Mouse (Mus musculus) stomach, postnatal 0 days (tissue): Measurements from ENCODE around the gene Fcho1. TPM values are rescaled to one million over a fixed set of nuclear protein-coding genes. Genes with fewer than 3 reads are reported as not detected.
A peak's percentile ranks its signal among the peaks of the same experiment; 100 is the strongest.

Experiments
- ATAC-seq: fragments of 200-750 bp; cut with Nextera tagmentation; 2 replicates; pipeline ENCODE4 v1.8.0; 2017; ENCODE audit not compliant: low FRiP score, low TSS enrichment
- DNase-seq: peaks from one replicate; pipeline ENCODE4 v3.0.0-alpha.2; 2016; ENCODE audit warnings: low spot score
- H3K27ac ChIP-seq: fragments of 300-500 bp; sonication (generic); replicated peaks from 2 replicates; pipeline ENCODE4 v1.5.1; 2014; ENCODE audit warnings: mild to moderate bottlenecking, control low read depth
- H3K27me3 ChIP-seq: fragments of 300-500 bp; sonication (generic); 2 replicates; pipeline ENCODE4 v1.6.1; 2014; ENCODE audit warnings: low read length; ENCODE audit not compliant: control insufficient read depth, insufficient read depth
- H3K36me3 ChIP-seq: fragments of 300-500 bp; sonication (generic); 2 replicates; pipeline ENCODE4 v1.6.1; 2014; ENCODE audit warnings: low read length, mixed read lengths; ENCODE audit not compliant: control insufficient read depth, insufficient read depth
- H3K4me1 ChIP-seq: fragments of 300-500 bp; sonication (generic); replicated peaks from 2 replicates; pipeline ENCODE4 v1.6.1; 2014; ENCODE audit warnings: antibody characterized with exemption; ENCODE audit not compliant: control insufficient read depth, insufficient read depth
- H3K4me2 ChIP-seq: fragments of 300-500 bp; sonication (generic); replicated peaks from 2 replicates; pipeline ENCODE4 v1.6.1; 2014; ENCODE audit warnings: low read depth, mild to moderate bottlenecking, control low read depth, moderate library complexity
- H3K4me3 ChIP-seq: fragments of 300-500 bp; sonication (generic); 2 replicates; pipeline ENCODE4 v1.5.1; 2014; ENCODE audit warnings: low read depth, low read length, control low read depth
- H3K9ac ChIP-seq: fragments of 300-500 bp; sonication (generic); 2 replicates; pipeline ENCODE4 v1.6.1; 2014; ENCODE audit warnings: mild to moderate bottlenecking, low read length, control low read depth, mixed read lengths
- H3K9me3 ChIP-seq: fragments of 300-500 bp; sonication (generic); 2 replicates; pipeline ENCODE4 v1.6.1; 2016; ENCODE audit warnings: low read length; ENCODE audit not compliant: control insufficient read depth
- CTCF ChIP-seq: IDR thresholded peaks from 2 replicates; pipeline ENCODE4 v1.5.1; 2016; ENCODE audit warnings: antibody characterized with exemption, low read depth, mild to moderate bottlenecking, moderate library complexity
- EP300 ChIP-seq: optimal IDR thresholded peaks from 2 replicates; pipeline ENCODE3; 2016; ENCODE audit warnings: antibody characterized with exemption
- WGBS: fragments of 180-500 bp; shearing (Covaris S2); extraction: QIAGEN DNeasy Blood & Tissue Kit; methylation state at CpG from one replicate; pipeline ENCODE4 v1.1.7; 2014; 5-methylcytosine and 5-hydroxymethylcytosine counted together
- polyA plus RNA-seq: library from polyadenylated mRNA; unstranded; fragments of >200 nt; fragmentation: Nextera tagmentation; extraction: Ambion mirVana; gene quantifications from 2 replicates; pipeline ENCODE4 v1.2.1, GENCODE M21; 2015

The Fcho1 gene
- polyA plus RNA-seq, 1 experiment from 2014 or later: 4.8 TPM

DNA sequence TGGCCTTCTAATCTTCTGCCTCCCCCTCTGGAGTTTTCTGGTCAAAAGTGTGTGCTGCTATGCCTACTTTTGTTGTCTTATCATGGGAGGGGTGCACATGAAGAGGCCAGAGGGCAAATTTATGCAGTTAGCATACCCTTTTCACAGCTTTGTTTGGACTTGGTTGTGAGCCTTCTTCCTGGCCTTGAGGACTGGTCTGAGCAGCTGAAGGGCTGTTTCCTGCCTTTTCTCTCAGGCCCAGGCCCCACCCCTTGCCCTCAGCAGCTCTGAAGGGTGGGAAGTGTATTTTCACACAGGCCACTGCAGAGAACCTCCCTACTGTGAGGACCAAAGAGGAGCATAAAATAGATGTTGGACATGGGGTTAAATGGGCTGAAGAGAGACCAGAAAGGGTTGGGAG, 48.0 kb downstream of the Fcho1 start:
- Histone ChIP-seq H3K4me1 (no peaks in the 10 kb centered on the region), H3K36me3 (no peaks in the 10 kb centered on the region), H3K9ac (no peak overlapping the region), H3K4me2 (no peak overlapping the region), H3K27me3 (no peaks in the 10 kb centered on the region), H3K27ac (no peak overlapping the region), H3K4me3 (no peak overlapping the region), H3K9me3 (no peaks in the 10 kb centered on the region)
- DNase-seq (no peak), ATAC-seq (no peak)
- TF ChIP-seq CTCF (no peak), EP300 (no peak)

DNA sequence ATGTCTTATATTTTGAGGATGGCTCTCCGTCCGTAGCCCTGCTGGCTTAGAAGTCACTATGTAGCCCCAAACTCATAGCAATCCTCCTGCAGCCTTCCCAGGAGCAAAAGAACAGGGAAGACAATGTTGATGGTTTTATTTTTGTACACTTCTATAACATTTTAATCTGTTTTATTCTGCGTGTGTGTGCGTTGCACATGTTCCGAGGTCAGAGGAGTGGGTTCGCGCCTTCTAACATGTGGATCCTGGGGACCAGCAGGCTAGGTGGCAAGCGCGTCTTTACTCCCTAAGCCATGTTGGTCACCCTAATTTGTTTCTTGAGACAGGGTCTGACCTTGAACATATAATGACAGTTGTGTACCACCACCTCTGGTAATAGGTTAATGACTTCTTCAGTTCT, 48.7 kb downstream of the Fcho1 start:
- H3K27me3 ChIP-seq: no peaks in the 10 kb centered on the region
- no peaks in the 10 kb centered on the region for H3K36me3 ChIP-seq
- peak overlapping the region; percentile 57 for H3K4me3 ChIP-seq
- TF ChIP-seq EP300: no peak
- TF ChIP-seq CTCF: no peak
- peak overlapping the region; percentile 90 for H3K4me2 ChIP-seq
- H3K4me1 ChIP-seq: no peaks in the 10 kb centered on the region
- H3K9ac ChIP-seq: peak overlapping the region; percentile 69
- DNase-seq (no peak), ATAC-seq (no peak)
- H3K27ac ChIP-seq: peak overlapping the region; percentile 83
- H3K9me3 ChIP-seq: no peaks in the 10 kb centered on the region
- WGBS: 58% methylated on average over 9 of the region's 9 CpGs

DNA sequence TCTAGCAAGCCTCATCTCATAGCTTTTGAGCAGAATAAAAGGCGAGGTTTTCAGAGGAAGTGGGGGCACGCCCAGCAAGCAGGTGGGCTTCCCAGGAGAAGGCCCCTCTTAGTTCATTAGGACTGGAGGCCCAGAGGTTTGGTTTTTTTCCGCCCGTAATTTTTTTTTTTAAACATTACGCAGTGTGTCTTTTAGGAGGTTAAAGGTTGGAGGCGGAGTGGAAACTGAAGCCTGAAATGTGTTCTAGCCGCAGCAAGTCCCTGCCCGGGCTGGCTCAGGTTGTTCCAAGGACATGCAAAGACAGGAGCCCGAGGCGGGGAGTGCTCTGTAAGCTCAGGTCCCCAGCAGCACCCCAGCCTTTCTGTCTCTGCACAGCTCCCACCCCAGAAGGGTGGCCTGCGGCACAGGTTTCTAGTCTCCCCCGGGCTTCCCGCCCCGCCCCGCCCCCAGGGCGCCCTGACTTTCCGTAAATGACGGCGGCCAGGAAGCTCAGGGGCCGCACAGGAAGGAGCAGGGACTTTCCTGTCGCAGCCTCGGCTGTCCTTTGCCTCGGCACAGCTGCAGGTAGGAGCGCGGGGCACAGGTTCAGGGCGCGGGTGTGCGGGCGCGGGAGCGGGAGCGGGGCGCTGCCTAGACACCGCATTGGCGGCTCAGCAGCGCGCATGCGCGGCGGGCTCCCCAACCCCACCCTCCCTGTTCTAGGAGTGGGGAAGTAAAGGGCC, 49.3 kb downstream of the Fcho1 start, which contains the start of gene Jak3:
TSS of gene Jak3 (plus strand) at position 277 of the 722 bp plus-strand sequence.
- Histone ChIP-seq H3K9me3 (no peaks in the 10 kb centered on the region), H3K27me3 (no peaks in the 10 kb centered on the region), H3K27ac (peak within 1 kb of the TSS; percentile 83), H3K4me2 (peak within 1 kb of the TSS; percentile 90), H3K9ac (peak within 1 kb of the TSS; percentile 69), H3K4me1 (peaks cover 2% of the 10 kb centered on the region; the same call in 1 of the 2 replicates), H3K4me3 (peak within 1 kb of the TSS; percentile 57), H3K36me3 (no peaks in the 10 kb centered on the region)
- 3% methylated on average over 30 of the region's 40 CpGs for WGBS
- ATAC-seq: peak; percentile 70
- peak; percentile 80 for DNase-seq
- TF ChIP-seq EP300 (peak; percentile 37), CTCF (no peak)

DNA sequence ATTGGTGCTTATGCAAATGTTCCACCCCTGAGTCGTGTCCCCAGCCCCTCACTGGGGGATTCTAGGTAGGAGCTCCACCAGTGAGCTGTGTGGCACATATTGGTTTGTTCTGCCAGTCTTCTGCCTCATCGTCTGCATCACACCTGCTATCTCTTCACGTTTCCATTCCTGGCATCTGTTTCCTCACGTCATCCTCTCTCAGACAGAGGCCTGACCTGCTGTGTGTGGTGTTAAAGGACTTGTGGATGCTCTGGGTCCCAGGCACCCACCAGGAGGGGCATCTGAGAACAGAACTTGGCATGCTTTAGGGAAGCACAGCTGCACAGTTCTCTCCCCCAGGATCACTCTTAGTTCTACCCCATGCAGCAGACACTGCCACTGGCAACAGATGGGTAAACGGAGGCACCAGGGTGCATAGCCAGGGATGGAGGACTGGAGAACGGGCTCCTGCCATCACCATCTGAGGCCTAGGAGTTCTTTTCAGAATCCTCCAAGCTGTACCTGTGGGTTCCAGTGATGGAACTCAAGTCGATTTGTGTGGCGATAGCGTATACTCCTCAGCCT, 50.0 kb downstream of the Fcho1 start:
- H3K27me3 ChIP-seq: no peaks in the 10 kb centered on the region
- whole genome bisulfite sequencing: 39% methylated on average over 9 of the region's 9 CpGs
- peak overlapping the region; percentile 83 for H3K27ac ChIP-seq
- H3K4me2 ChIP-seq: peak overlapping the region; percentile 90
- no peak for TF ChIP-seq EP300
- TF ChIP-seq CTCF: no peak
- no peaks in the 10 kb centered on the region for H3K36me3 ChIP-seq
- ATAC-seq: no peak
- DNase-seq: no peak
- no peaks in the 10 kb centered on the region for H3K9me3 ChIP-seq
- H3K4me1 ChIP-seq: peaks cover 7% of the 10 kb centered on the region; the same call in 1 of the 2 replicates
- peak overlapping the region; percentile 57 for H3K4me3 ChIP-seq
- peak overlapping the region; percentile 69; the same call in 1 of the 2 replicates for H3K9ac ChIP-seq

DNA sequence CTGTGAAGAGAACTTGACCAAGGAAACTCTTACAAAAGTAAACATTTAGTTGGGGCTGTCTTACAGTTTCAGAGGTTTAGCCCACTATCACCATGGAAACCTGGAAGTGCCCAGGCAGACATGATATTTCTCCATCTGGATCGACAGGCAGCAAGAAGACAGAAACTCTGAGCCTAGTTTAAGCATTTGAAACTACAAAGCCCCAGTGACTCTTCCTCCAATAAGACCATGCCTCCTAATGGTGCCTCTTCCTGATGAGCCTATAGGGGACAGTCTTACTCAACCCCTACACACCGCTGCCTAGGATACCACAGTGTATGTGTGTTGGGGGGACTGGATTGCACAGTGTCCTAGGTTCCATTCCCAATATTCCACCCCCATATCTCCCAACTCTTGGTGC, 51.4 kb downstream of the Fcho1 start:
- Histone ChIP-seq H3K36me3 (no peaks in the 10 kb centered on the region), H3K27me3 (no peaks in the 10 kb centered on the region), H3K4me2 (no peak overlapping the region), H3K9ac (no peak overlapping the region), H3K4me3 (no peak overlapping the region), H3K4me1 (peaks cover 7% of the 10 kb centered on the region; the same call in 1 of the 2 replicates), H3K9me3 (no peaks in the 10 kb centered on the region), H3K27ac (no peak overlapping the region)
- ATAC-seq (no peak), DNase-seq (no peak)
- TF ChIP-seq CTCF (no peak), EP300 (no peak)
- WGBS: 69% methylated on average over 2 of the region's 2 CpGs

DNA sequence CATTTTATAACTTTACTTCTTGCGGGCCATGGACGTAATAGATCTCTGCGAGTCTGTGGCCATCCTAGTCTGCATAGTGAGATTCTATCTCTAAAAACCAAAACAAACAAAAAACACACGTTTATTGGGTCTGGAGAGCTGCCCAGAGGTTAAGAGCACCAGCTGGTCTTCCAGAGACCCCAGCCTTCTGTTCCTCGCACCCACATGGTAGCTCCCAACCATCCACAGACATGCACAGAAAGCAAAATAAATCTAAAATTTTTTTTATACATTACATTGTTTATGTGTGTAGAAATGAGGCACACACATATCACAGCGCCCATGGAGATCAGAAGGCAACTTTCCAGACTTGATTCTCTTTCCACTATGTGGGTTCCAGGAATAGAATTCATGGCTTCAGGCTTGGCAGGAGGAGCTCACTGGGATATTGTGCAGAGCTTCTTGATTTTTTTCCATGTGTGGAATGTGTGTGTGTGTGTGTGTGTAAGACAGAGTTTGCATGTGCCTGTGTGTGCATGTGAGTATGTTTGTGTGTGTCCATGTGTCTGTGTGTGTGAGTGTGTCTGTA, 53.3 kb downstream of the Fcho1 start:
- Histone ChIP-seq H3K4me2 (peak overlapping the region; percentile 92; the same call in 1 of the 2 replicates), H3K27ac (no peak overlapping the region), H3K36me3 (no peaks in the 10 kb centered on the region), H3K9me3 (no peaks in the 10 kb centered on the region), H3K9ac (no peak overlapping the region), H3K27me3 (no peaks in the 10 kb centered on the region), H3K4me3 (no peak overlapping the region), H3K4me1 (peaks cover 7% of the 10 kb centered on the region; the same call in 1 of the 2 replicates)
- DNase-seq (no peak), ATAC-seq (no peak)
- TF ChIP-seq CTCF (no peak), EP300 (no peak)
- WGBS: 59% methylated on average over 6 of the region's 6 CpGs
